Comparison of ENCODE assay signal across 10 mouse cellular contexts in genomic region chr12:74848611-74849347, GRCm38 (mm10).
DNase-seq lines count a peak whose midpoint lies in the region; ATAC-seq and TF ChIP-seq lines count a peak whose summit lies in the region.
"Had no signal": no experiment of that assay in that cellular context is flagged by ENCODE, and none has a peak within 500 bp of the region (broad histone marks: within the 10 kb centered on the region; RNA-seq: fewer than 3 reads in every experiment).

No protein-coding gene starts in this region.

- H3K9me3 ChIP-seq in hindbrain, postnatal 0 days (ENCODE audit: low read length): no peaks in the 10 kb centered on the region
- H3K9me3 ChIP-seq in hindbrain, embryonic 13.5 days: no peaks in the 10 kb centered on the region
- H3K9me3 ChIP-seq: embryonic facial prominence, embryonic 12.5 days; kidney, embryonic 15.5 days had no signal

- intact Hi-C loops in left cerebral cortex, adult 2 months (cut with DNase I): loop anchor here (2.0 to 5.0 kb wide), 3 partner anchors 56 to 516 kb away; no protein-coding TSS in a partner anchor
- intact Hi-C loops in heart, postnatal 25 days (cut with DNase I): no loop called here

- ATAC-seq in hindbrain, postnatal 0 days: 0 out of 2 replicates have a peak, but pooled peaks have one; percentile 32
- no peak for ATAC-seq in hindbrain, embryonic 13.5 days (ENCODE audit: low FRiP score)

- no peaks in the 10 kb centered on the region for H3K4me1 ChIP-seq in hindbrain, postnatal 0 days (ENCODE audit: insufficient read depth, low read length)
- H3K4me1 ChIP-seq in hindbrain, embryonic 13.5 days (replicated peaks): peaks cover 6% of the 10 kb centered on the region; the same call in 1 of the 2 replicates
- H3K4me1 ChIP-seq: embryonic facial prominence, embryonic 12.5 days; kidney, embryonic 15.5 days had no signal

- no peak overlapping the region for H3K27ac ChIP-seq in hindbrain, postnatal 0 days
- H3K27ac ChIP-seq in hindbrain, embryonic 13.5 days: no peak overlapping the region
- H3K27ac ChIP-seq in left cerebral cortex, adult 2 months: peak overlapping the region; percentile 42; the same call in 1 of the 2 replicates
- H3K27ac ChIP-seq: embryonic facial prominence, embryonic 12.5 days; kidney, embryonic 15.5 days; liver, embryonic 14.5 days had no signal

- peak overlapping the region; percentile 9; the same call in 1 of the 2 replicates for H3K4me3 ChIP-seq in hindbrain, postnatal 0 days (ENCODE audit: low read length)
- no peak overlapping the region for H3K4me3 ChIP-seq in hindbrain, embryonic 13.5 days
- no peak overlapping the region for H3K4me3 ChIP-seq in left cerebral cortex, adult 2 months
- H3K4me3 ChIP-seq: embryonic facial prominence, embryonic 12.5 days; kidney, embryonic 15.5 days had no signal

- H3K36me3 ChIP-seq in hindbrain, postnatal 0 days (ENCODE audit: insufficient read depth, low read length): no peaks in the 10 kb centered on the region
- H3K36me3 ChIP-seq in hindbrain, embryonic 13.5 days: no peaks in the 10 kb centered on the region
- H3K36me3 ChIP-seq: embryonic facial prominence, embryonic 12.5 days; kidney, embryonic 15.5 days had no signal

- peak overlapping the region; percentile 42 for H3K4me2 ChIP-seq in hindbrain, postnatal 0 days (ENCODE audit: low read depth, low read length)
- H3K4me2 ChIP-seq in hindbrain, embryonic 13.5 days: no peak overlapping the region
- H3K4me2 ChIP-seq: embryonic facial prominence, embryonic 12.5 days; kidney, embryonic 15.5 days had no signal

- no peak overlapping the region for H3K9ac ChIP-seq in hindbrain, postnatal 0 days (replicated peaks; ENCODE audit: low read length)
- no peak overlapping the region for H3K9ac ChIP-seq in hindbrain, embryonic 13.5 days
- H3K9ac ChIP-seq: embryonic facial prominence, embryonic 12.5 days; kidney, embryonic 15.5 days; liver, embryonic 14.5 days had no signal

- 43% methylated on average over 12 of the region's 12 CpGs for WGBS in hindbrain, postnatal 0 days
- 81% methylated on average over 12 of the region's 12 CpGs for WGBS in hindbrain, embryonic 13.5 days

- DNase-seq in hindbrain, postnatal 0 days (ENCODE audit: low spot score): peak; percentile 65
- DNase-seq in frontal cortex, postnatal 25 days (ENCODE audit: low spot score in 2 of 2): peak; percentile 71 to 80
- DNase-seq in left cerebral cortex, adult 2 months (ENCODE audit: extremely low spot score in 1 of 2, low spot score in 2 of 2): peak; percentile 77 to 84
- peak; percentile 93 for DNase-seq in telencephalon, adult 2 months (ENCODE audit: low read depth, low spot score)
- no peak for DNase-seq in heart, postnatal 25 days (ENCODE audit: low spot score)
- no peak for DNase-seq in spleen, postnatal 10 days (ENCODE audit: low spot score in 2 of 2)

- H3K27me3 ChIP-seq in hindbrain, postnatal 0 days (ENCODE audit: insufficient read depth, low read length): no peaks in the 10 kb centered on the region
- H3K27me3 ChIP-seq in hindbrain, embryonic 13.5 days: no peaks in the 10 kb centered on the region
- H3K27me3 ChIP-seq: embryonic facial prominence, embryonic 12.5 days; kidney, embryonic 15.5 days had no signal

- TF ChIP-seq CTCF in hindbrain, postnatal 0 days (IDR thresholded peaks at IDR 0.05; ENCODE audit: low read depth): no peak
- TF ChIP-seq CTCF in left cerebral cortex, adult 2 months (IDR thresholded peaks at IDR 0.05): no peak

Comparison
In these comparisons a context has a peak if more than half of its experiments do, and no peak if none do; other contexts are left out.
1. DNase-seq: peak in hindbrain, postnatal 0 days (single experiment), frontal cortex, postnatal 25 days (2 of 2), left cerebral cortex, adult 2 months (2 of 2) and telencephalon, adult 2 months (single experiment); none in heart, postnatal 25 days (single experiment) and spleen, postnatal 10 days (0 of 2).